Mouse (Mus musculus): Measurements from ENCODE around the gene Prss8.

The Prss8 gene

GRCm38 (mm10) chr7:127897542-127897941 lies 32.4 kb downstream of the Prss8 start:
- CTCF ChIA-PET = no interaction called here

DNA sequence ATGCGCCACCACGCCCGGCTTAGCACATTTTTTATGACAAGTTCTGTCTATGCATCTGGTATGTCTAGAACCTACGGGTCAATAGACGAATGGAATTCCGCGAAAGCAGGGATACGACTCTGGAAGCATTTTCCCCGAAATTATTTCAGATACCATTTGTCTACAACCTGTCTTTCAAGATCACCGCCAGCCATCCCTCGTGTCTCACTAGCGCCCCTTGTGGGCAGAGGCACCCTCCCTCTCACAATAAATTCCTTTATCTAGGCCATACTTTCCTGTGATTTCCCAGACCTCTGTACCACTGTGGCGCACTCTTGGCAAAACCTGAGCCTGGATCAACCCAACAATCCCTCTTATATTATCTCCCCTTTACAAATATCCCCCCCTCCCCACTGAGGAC lies 33.5 kb downstream of the Prss8 start:
- CTCF ChIA-PET = interaction anchor here (0.7 to 0.8 kb wide), 2 partner anchors 16 to 95 kb away, joined by 3 to 7 read pairs; no protein-coding TSS in a partner anchor

DNA sequence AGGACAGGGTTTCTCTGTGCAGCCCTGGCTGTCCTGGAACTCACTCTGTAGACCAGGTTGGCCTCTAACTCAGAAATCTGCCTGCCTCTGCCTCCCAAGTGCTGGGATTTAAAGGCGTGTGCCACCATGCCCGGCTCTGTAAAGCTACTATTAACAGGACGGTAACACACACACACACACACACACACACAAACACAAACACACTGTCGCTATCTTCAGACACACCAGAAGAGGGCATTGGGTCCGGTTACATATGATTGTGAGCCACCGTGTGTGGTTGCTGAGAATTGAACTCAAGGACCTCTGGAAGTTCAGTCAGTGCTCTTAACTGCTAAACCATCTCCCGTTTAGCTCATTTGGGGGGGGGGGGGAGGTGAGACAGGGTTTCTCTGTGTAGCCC lies 34.0 kb downstream of the Prss8 start:
- CTCF ChIA-PET = interaction anchor here (0.6 to 1.1 kb wide), 6 partner anchors 22 to 1146 kb away, joined by 4 to 9 read pairs (median 6); no protein-coding TSS in a partner anchor

DNA sequence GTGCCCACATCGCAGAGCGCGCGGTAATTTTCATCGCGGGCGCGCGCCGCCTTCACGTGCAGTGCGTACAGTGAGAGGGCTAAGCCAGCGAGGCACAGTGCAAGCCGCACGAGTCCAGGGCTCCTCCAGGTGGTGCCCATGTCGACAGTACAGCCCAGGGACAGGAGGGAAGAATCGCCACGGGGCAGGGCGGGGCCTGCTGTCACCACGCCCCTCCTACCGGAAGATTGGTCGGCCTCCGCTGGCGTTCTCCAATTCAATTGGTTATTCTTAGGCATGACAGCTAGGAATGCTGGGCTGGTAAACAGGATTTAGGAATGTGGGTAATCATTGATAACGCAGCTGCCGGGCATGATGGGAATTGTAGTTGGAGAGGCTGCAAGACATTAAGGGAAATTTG lies 34.5 kb downstream of the Prss8 start, which contains the start of the genes Gm21974 and Vkorc1:
Gm21974 (minus strand) TSS at position 13 of the 400 bp plus-strand sequence.
Vkorc1 (minus strand) TSS at position 176 of the 400 bp plus-strand sequence.
- CTCF ChIA-PET = interaction anchor here (0.6 to 1.1 kb wide), 6 partner anchors 22 to 1145 kb away, joined by 4 to 9 read pairs (median 6); no protein-coding TSS in a partner anchor

GRCm38 (mm10) chr7:127894480-127894879 lies 35.4 kb downstream of the Prss8 start:
- CTCF ChIA-PET = interaction anchor here (0.5 kb wide), 1 partner anchor 72 kb away, joined by 4 read pairs; no protein-coding TSS in a partner anchor

- CTCF ChIA-PET = no interaction called here
These were observed 39.1 kb downstream of the Prss8 start, which contains the start of gene Prss53 for GRCm38 (mm10) chr7:127890798-127891197. Prss53 (minus strand) TSS chr7:127890970.

DNA sequence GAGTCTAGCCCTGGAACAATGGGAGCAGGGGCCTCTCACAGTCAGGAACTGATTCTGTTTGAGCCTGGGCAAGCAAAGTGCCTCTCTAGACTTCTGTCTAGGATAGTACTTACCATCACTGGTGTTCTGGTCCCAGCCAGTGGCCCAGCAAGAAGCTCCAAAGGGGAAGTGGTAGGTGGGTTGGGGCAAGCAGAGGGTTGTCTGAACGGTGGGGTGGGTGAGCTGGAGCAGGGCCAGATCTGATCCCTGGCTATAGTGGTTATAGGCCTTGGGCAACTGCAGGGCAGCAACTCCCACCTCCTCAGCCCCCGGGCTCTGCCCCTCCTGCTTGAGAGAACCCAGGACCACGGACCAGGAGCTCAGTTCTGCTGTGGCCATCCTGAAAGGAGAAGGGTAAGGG lies 41.1 kb downstream of the Prss8 start:
- CTCF ChIA-PET = no interaction called here

DNA sequence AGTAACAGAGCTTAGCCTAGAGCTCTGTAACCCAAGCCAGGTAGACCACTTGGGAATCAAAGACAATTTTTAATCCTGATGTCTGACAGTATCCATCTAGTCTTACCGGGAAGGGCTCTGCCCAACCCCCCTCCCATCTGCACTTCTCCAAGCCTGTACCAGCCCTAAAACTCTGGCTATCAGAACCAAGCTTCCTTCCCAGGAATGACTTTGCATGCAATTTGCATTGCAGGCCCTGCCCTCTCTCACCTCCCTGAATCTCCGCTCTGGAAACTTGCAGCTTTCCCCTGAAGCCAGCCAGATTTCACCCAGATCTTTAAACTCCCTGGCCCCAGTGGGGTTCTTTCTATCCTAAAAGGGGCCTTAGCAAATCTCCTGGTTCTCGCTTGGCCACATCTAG lies 42.1 kb downstream of the Prss8 start:
- CTCF ChIA-PET = no interaction called here

GRCm38 (mm10) chr7:127887191-127887590 lies 42.7 kb downstream of the Prss8 start:
- CTCF ChIA-PET = no interaction called here

DNA sequence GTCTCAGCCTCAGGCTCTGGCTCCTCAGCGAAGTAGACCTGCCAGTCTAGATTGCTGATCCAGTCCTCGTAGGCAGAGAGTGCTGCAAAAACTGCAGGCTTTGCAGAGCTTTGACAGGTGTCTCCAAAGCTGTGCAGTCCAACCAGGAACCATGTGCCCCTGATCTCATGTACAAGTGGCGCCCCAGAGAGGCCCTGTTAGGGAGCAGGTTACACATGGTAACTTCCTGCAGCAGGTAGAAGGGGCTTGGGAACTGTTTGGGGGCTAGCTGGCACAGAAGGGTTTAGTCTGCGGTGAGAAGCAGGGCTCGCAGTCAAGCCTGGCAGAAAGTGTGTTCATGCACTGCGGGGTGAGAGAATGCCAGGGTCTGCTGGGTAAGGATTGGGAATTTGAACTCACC lies 43.4 kb downstream of the Prss8 start:
- CTCF ChIA-PET = no interaction called here

DNA sequence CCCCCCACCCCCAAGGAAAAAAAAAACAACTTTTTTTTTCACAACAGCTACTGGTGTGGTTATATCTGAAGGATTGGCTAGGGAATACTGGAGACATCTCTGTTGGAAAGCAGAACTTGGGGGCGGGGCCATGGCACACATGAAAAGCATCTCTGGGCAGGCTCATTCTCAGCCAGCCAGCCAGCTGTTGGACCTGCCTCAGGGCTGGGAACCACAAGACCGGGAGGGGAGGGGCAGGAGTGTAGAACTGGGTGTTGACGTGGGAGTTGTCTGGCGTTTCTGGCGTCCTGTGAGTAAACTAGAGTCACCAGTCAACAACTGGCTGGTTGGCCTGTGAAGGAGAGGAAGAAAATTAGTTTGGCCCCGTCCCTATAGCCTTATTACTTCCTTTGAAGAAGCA lies 44.0 kb downstream of the Prss8 start:
- CTCF ChIA-PET = interaction anchor here (0.6 kb wide), 1 partner anchor 15 kb away, joined by 5 read pairs; no protein-coding TSS in a partner anchor

DNA sequence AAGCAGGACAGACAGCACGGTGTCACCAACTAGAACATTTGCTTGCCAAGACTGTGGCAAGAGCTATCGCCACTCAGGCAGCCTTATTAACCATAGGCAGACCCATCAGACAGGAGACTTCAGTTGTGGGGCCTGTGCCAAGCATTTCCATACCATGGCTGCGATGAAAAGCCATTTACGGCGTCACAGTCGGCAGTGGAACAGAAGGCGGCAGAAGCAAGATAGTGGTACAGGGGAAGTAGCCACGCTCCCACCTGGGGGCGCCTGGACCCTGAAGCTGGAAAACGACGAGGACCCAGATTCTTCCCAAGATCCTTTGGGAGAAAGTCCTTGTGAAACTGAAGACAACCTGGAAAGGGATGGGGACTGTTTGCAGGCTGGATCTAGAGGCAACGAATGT lies 49.5 kb downstream of the Prss8 start:
- CTCF ChIA-PET = interaction anchor here (0.5 to 1.4 kb wide), 2 partner anchors 16 to 24 kb away, joined by 5 to 7 read pairs; partner anchors contain the start of gene Bckdk

GRCm38 (mm10) chr7:127879301-127879700 lies 50.6 kb downstream of the Prss8 start:
- CTCF ChIA-PET = interaction anchor here (1.4 kb wide), 1 partner anchor 25 kb away, joined by 5 read pairs; the partner anchor contains the start of gene Bckdk

GRCm38 (mm10) chr7:127876467-127877348 lies 53.2 kb downstream of the Prss8 start, which contains the start of gene Zfp668:
Zfp668 (minus strand) TSS chr7:127876828.
- CTCF ChIA-PET = interaction anchor here (0.6 kb wide), 1 partner anchor 1213 kb away, joined by 3 read pairs; no protein-coding TSS in a partner anchor

DNA sequence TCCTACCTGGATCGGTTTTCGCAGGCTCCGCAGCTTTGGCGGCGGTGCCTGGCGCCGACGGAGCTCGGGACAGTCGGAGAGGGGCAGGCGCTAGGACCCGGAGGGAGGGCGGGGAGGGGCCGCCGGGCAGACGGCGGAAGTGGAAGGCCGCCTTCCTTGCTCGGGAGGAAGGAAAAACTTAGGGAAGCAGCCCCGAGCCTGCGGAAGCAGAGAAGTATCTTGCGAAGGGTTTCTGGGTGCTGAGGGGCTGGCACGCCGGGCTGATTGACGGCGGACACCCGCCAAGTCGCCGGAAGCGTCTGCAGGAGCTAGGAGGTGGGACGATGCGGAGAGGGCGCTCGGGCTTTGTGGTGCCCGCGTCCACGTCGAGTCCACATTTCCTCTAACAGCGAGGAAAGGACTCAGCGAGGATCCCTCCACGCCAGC lies 53.9 kb downstream of the Prss8 start, which contains the start of gene Zfp646:
Zfp646 (plus strand) TSS at position 181 of the 426 bp plus-strand sequence.
- CTCF ChIA-PET = interaction anchor here (0.6 kb wide), 2 partner anchors 47 to 1212 kb away, joined by 3 to 4 read pairs; no protein-coding TSS in a partner anchor

All from spleen, embryonic (tissue).